Mouse (Mus musculus) kidney, postnatal 0 days (tissue): ENCODE measurements around the gene D5Ertd579e. TPM values are rescaled to one million over a fixed set of nuclear protein-coding genes. Genes with fewer than 3 reads are reported as not detected.

Experiments
- ATAC-seq: fragments of 200-750 bp; cut with Nextera tagmentation; replicated peaks from 2 replicates; pipeline ENCODE4 v1.8.0; 2017; ENCODE audit warnings: low read depth, moderate number of reproducible peaks, moderate TSS enrichment, moderate library complexity; ENCODE audit not compliant: low FRiP score
- DNase-seq: peaks from one replicate; pipeline ENCODE4 v3.0.0-alpha.2; 2016; ENCODE audit warnings: low spot score
- H3K27ac ChIP-seq: fragments of 300-500 bp; sonication (generic); 2 replicates; pipeline ENCODE4 v1.5.1; 2014; ENCODE audit warnings: mild to moderate bottlenecking
- H3K27me3 ChIP-seq: fragments of 300-500 bp; sonication (generic); 2 replicates; pipeline ENCODE4 v1.6.1; 2014; ENCODE audit warnings: low read length, mixed read lengths; ENCODE audit not compliant: insufficient read depth
- H3K36me3 ChIP-seq: fragments of 300-500 bp; sonication (generic); 2 replicates; pipeline ENCODE4 v1.6.1; 2014; ENCODE audit warnings: low read length, mixed read lengths; ENCODE audit not compliant: insufficient read depth
- H3K4me1 ChIP-seq: fragments of 300-500 bp; sonication (generic); replicated peaks from 2 replicates; pipeline ENCODE4 v1.6.1; 2014; ENCODE audit warnings: antibody characterized with exemption, low read length, mixed read lengths; ENCODE audit not compliant: insufficient read depth
- H3K4me2 ChIP-seq: fragments of 300-500 bp; sonication (generic); 2 replicates; pipeline ENCODE4 v1.6.1; 2014; ENCODE audit warnings: mild to moderate bottlenecking, low read length, moderate library complexity, mixed read lengths
- H3K4me3 ChIP-seq: fragments of 300-500 bp; sonication (generic); replicated peaks from 2 replicates; pipeline ENCODE4 v1.5.1; 2014; ENCODE audit warnings: low read depth, low read length
- H3K9ac ChIP-seq: fragments of 300-500 bp; sonication (generic); 2 replicates; pipeline ENCODE4 v1.6.1; 2014; ENCODE audit warnings: low read depth, low read length
- H3K9me3 ChIP-seq: fragments of 300-500 bp; sonication (generic); replicated peaks from 2 replicates; pipeline ENCODE4 v1.6.1; 2016; ENCODE audit warnings: low read length, inconsistent platforms, mixed read lengths
- CTCF ChIP-seq: IDR thresholded peaks from 2 replicates; pipeline ENCODE4 v1.5.1; 2016; ENCODE audit warnings: antibody characterized with exemption, low read depth, mild to moderate bottlenecking, moderate library complexity
- WGBS: fragments of 180-500 bp; shearing (Covaris S2); extraction: QIAGEN DNeasy Blood & Tissue Kit; methylation state at CpG from one replicate; pipeline ENCODE4 v1.1.7; 2014; 5-methylcytosine and 5-hydroxymethylcytosine counted together
- polyA plus RNA-seq: library from polyadenylated mRNA; unstranded; fragments of >200 nt; fragmentation: Nextera tagmentation; extraction: Ambion mirVana; gene quantifications from 2 replicates; pipeline ENCODE4 v1.2.1, GENCODE M21; 2015

D5Ertd579e gene
- polyA plus RNA-seq, 1 experiment from 2014 or later: 19.9 TPM

DNA sequence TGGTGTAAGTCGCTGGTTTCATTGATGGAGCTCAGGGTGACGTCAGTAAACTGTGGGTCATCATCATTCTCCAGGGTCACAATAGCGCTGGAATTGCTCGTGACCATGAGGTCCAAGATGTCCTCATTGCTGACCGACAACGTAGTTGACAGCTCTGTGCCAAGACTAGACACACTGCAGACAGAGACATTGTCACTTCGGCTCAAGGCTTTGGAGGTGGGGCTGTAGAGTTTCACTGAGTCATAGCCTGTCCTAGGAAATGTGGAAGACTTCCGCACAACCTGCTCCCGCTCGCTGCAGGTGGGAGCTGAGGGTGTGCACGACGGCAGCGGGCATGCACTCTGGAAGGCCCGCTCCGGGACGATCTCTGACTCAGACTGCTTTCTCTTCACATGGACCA, 124.5 kb downstream of the D5Ertd579e start:
- no peak overlapping the region for H3K4me2 ChIP-seq
- ATAC-seq: no peak
- H3K36me3 ChIP-seq: peaks cover 9% of the 10 kb centered on the region; the same call in 1 of the 2 replicates
- no peaks in the 10 kb centered on the region for H3K9me3 ChIP-seq
- 90% methylated on average over 16 of the region's 16 CpGs for WGBS
- no peak overlapping the region for H3K9ac ChIP-seq
- no peak for TF ChIP-seq CTCF
- no peak overlapping the region for H3K4me3 ChIP-seq
- H3K27ac ChIP-seq: no peak overlapping the region
- DNase-seq: no peak
- H3K27me3 ChIP-seq: no peaks in the 10 kb centered on the region
- peaks cover 33% of the 10 kb centered on the region for H3K4me1 ChIP-seq

DNA sequence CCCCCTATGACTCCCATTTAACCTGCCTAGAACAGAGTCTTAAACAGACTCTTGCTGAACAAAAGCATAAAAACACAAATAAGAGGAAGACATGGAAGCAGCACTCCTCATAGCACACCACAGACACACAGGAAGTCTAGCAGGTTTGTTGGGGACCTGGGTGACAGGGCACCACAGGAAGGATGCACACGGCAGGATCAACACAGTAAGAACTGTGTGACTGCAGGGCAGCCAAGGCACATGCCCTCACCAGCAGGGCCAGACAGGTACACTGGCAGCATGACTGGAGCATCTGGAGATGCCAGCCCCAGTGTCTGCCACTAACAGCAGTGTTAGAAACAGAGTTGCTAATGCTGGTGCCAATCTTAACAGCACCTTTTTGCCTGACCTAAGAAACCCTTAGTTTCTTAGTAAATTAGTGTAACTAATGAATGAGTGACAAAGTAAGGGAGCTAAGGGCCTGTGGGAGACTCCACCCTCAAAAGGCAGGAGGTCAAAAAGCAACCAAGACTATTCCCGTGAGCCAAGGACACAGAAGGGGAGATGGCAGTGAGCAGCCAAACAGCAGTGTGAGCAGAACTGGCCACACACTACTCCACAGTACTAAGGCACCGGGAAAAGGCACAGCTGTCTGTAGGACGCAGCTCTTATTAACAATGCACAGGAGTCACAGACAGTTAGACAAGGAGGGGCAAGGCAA, 125.1 kb downstream of the D5Ertd579e start:
- H3K4me3 ChIP-seq: no peak overlapping the region
- H3K9ac ChIP-seq: no peak overlapping the region
- no peak overlapping the region for H3K27ac ChIP-seq
- H3K9me3 ChIP-seq: no peaks in the 10 kb centered on the region
- WGBS: 69% methylated on average over 4 of the region's 4 CpGs
- H3K4me1 ChIP-seq: peaks cover 33% of the 10 kb centered on the region
- ATAC-seq: no peak
- TF ChIP-seq CTCF: no peak
- no peaks in the 10 kb centered on the region for H3K27me3 ChIP-seq
- DNase-seq: no peak
- peaks cover 9% of the 10 kb centered on the region; the same call in 1 of the 2 replicates for H3K36me3 ChIP-seq
- no peak overlapping the region for H3K4me2 ChIP-seq

DNA sequence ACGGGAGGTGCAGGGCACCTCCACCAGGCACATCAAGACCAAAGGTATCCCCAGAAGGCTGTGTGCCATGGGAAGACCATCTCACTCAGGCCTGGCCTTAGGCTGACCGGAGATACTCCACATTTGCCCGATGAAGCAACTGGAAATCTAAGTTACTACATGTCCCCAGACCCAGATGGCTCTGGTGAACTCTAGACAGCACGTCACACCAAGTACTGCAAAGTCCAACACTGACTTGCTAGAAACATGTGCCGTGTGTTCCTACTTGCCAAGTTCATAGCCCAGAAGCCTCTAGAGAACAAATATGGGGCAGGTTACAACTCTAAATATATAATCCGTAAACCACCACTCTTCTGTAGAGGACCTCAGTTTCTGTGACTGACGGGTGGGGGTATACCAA, 125.7 kb downstream of the D5Ertd579e start:
- DNase-seq: no peak
- no peak overlapping the region for H3K9ac ChIP-seq
- no peaks in the 10 kb centered on the region for H3K27me3 ChIP-seq
- H3K36me3 ChIP-seq: peaks cover 9% of the 10 kb centered on the region; the same call in 1 of the 2 replicates
- WGBS: 91% methylated on average over 7 of the region's 7 CpGs
- H3K9me3 ChIP-seq: no peaks in the 10 kb centered on the region
- H3K27ac ChIP-seq: no peak overlapping the region
- H3K4me1 ChIP-seq: peaks cover 28% of the 10 kb centered on the region
- no peak for ATAC-seq
- no peak for TF ChIP-seq CTCF
- no peak overlapping the region for H3K4me3 ChIP-seq
- no peak overlapping the region for H3K4me2 ChIP-seq

DNA sequence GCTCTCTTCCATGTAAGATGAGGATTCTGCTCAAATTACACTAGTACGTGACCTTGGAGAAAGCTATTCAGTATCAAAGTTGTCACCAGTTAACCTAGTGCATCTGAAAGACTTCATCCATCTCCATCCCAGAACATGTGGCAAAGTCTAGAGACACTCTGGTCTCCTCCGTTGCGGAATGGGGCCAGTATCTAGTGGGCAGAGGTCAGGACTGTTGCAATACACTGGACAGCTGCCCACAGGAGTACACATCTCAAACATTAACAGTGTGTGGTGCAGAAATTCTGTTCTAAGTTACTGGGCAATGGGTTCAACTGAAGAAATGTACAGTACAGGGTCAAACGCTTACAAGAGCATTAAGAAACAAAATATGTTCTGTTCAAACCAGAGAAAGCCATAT, 127.7 kb downstream of the D5Ertd579e start:
- peak; percentile 85 for ATAC-seq

DNA sequence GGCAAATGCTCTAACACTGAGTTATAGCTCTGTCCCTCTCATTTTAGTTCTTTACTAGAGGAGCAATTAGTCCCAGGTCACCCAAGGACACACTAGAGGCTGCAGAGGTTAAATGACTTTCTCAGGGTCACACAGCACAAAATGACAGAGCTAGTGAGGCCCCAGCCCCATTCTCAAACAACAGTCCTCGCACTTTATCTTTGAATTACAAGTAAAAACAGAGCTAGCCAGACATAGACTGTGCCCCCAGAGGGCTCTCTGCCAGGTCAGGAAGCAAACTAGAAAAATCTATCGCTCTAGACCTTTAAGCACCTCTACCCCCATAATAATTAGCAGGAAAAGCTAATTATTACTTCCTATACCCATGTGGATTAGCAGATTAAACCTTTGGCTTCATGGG, 128.2 kb downstream of the D5Ertd579e start:
- WGBS: 33% methylated on average over 2 of the region's 2 CpGs
- Histone ChIP-seq H3K27me3 (no peaks in the 10 kb centered on the region), H3K9ac (no peak overlapping the region), H3K4me3 (no peak overlapping the region), H3K36me3 (peaks cover 9% of the 10 kb centered on the region; the same call in 1 of the 2 replicates), H3K27ac (peak overlapping the region; percentile 47; the same call in 1 of the 2 replicates), H3K9me3 (no peaks in the 10 kb centered on the region), H3K4me2 (no peak overlapping the region), H3K4me1 (peaks cover 13% of the 10 kb centered on the region)
- ATAC-seq: no peak; the same call in none of the 2 replicates
- DNase-seq: no peak
- no peak for TF ChIP-seq CTCF

More for the DNA sequence above, 127.7 kb downstream of the D5Ertd579e start:
- peaks cover 9% of the 10 kb centered on the region; the same call in 1 of the 2 replicates for H3K36me3 ChIP-seq
- H3K9ac ChIP-seq: no peak overlapping the region
- no peak overlapping the region for H3K4me2 ChIP-seq
- 50% methylated on average over 4 of the region's 4 CpGs for WGBS
- DNase-seq: no peak
- no peaks in the 10 kb centered on the region for H3K9me3 ChIP-seq
- no peak overlapping the region for H3K4me3 ChIP-seq
- peak overlapping the region; percentile 67; the same call in 1 of the 2 replicates for H3K27ac ChIP-seq
- peaks cover 13% of the 10 kb centered on the region for H3K4me1 ChIP-seq
- no peak for TF ChIP-seq CTCF
- no peaks in the 10 kb centered on the region for H3K27me3 ChIP-seq

DNA sequence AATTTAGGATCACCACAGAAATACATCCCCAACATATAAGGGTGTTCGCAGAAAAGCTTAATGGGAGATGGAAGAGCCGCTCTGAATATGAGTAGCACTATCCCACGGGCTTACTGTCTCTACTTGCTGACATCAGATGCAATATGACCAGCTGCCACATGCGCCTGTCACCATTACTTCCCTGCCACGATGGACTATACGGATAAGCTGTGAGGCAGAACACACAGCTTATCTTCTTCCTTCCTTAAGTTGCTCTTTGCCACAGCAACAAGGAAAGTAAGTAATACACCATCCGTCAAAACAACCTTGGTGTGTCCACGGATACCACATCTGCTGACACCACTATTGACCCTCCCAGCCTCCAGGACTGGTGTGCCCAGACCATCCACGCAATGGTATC, 131.3 kb downstream of the D5Ertd579e start:
- DNase-seq (no peak), ATAC-seq (no peak)
- Histone ChIP-seq H3K4me2 (no peak overlapping the region), H3K9ac (no peak overlapping the region), H3K4me1 (peaks cover 25% of the 10 kb centered on the region), H3K27ac (no peak overlapping the region), H3K9me3 (no peaks in the 10 kb centered on the region), H3K27me3 (no peaks in the 10 kb centered on the region), H3K4me3 (no peak overlapping the region), H3K36me3 (no peaks in the 10 kb centered on the region)
- 76% methylated on average over 9 of the region's 9 CpGs for WGBS
- TF ChIP-seq CTCF: no peak
